Mouse (Mus musculus): ENCODE data around the gene Hspa12a. TPM values are rescaled to one million over a fixed set of nuclear protein-coding genes. Genes with fewer than 3 reads are reported as not detected.

The Hspa12a gene
- polyA plus RNA-seq, 1 experiment = 3.7 TPM

DNA sequence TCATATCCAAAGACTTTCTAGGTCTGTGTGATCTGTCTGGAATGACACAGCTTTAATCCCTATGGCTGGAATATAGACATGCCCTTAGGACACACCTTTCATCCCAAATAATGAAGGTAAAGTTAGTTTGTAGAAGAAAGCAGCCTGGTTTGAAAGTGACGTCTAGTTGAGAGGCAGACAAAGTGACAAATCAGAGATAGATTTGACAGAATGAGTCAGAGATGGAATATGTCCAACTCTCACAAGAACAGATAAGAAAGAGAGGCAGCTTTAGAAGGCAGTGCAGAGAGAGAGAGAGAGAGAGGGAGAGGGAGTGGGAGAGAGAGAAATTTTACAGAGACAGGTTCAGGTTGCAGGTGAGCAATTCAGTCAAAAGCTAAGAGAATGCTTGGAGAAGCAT is 119.1 kb downstream of the Hspa12a start:
- 87% methylated on average over 1 of the region's 1 CpGs for WGBS
- Histone ChIP-seq H3K4me3 (ENCODE audit: extremely low read depth, insufficient read depth, insufficient read length) (no peak overlapping the region), H3K27me3 (ENCODE audit: control insufficient read depth, insufficient read depth, low read length) (no peaks in the 10 kb centered on the region), H3K4me1 (ENCODE audit: control insufficient read depth, insufficient read depth, insufficient read length) (peaks cover 7% of the 10 kb centered on the region; the same call in 1 of the 2 replicates), H3K36me3 (ENCODE audit: control insufficient read depth, insufficient read depth, low read length) (no peaks in the 10 kb centered on the region), H3K27ac (ENCODE audit: insufficient read depth, low read length) (no peak overlapping the region)
- no peak for DNase-seq (ENCODE audit: low read depth in 1 of 2, low spot score in 2 of 2)
- TF ChIP-seq CTCF (IDR thresholded peaks at IDR 0.05; ENCODE audit: extremely low read depth, insufficient read depth, insufficient read length, insufficient replicate concordance) (no peak), POLR2A (IDR thresholded peaks at IDR 0.05; ENCODE audit: low read depth, low read length) (no peak)

DNA sequence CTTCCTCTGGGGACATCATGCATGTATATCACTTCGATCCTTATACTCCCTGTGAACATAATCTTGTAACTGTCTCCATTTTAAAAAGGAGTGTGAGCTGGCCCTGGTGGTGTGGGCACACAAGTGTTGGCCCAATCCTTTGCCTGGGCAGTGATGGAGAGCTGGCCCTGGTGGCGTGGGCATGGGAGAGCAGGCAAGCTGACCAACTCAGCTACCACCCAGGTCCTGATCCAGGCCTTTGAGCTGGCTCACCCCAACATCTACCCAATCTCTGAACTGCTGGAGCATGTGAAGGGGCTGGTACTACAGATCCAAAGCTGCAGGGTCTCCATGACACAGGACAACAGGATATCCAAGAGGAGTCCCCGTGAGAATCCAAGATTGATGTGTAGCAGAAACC is 120.2 kb downstream of the Hspa12a start:
- Histone ChIP-seq H3K27me3 (ENCODE audit: control insufficient read depth, insufficient read depth, low read length) (no peaks in the 10 kb centered on the region), H3K27ac (ENCODE audit: insufficient read depth, low read length) (no peak overlapping the region), H3K4me1 (ENCODE audit: control insufficient read depth, insufficient read depth, insufficient read length) (peaks cover 13% of the 10 kb centered on the region; the same call in 1 of the 2 replicates), H3K36me3 (ENCODE audit: control insufficient read depth, insufficient read depth, low read length) (no peaks in the 10 kb centered on the region), H3K4me3 (ENCODE audit: extremely low read depth, insufficient read depth, insufficient read length) (no peak overlapping the region)
- TF ChIP-seq CTCF (IDR thresholded peaks at IDR 0.05; ENCODE audit: extremely low read depth, insufficient read depth, insufficient read length, insufficient replicate concordance) = no peak
- no peak for TF ChIP-seq POLR2A (IDR thresholded peaks at IDR 0.05; ENCODE audit: low read depth, low read length)
- DNase-seq (ENCODE audit: low read depth in 1 of 2, low spot score in 2 of 2) = no peak
- 88% methylated on average over 3 of the region's 3 CpGs for WGBS

DNA sequence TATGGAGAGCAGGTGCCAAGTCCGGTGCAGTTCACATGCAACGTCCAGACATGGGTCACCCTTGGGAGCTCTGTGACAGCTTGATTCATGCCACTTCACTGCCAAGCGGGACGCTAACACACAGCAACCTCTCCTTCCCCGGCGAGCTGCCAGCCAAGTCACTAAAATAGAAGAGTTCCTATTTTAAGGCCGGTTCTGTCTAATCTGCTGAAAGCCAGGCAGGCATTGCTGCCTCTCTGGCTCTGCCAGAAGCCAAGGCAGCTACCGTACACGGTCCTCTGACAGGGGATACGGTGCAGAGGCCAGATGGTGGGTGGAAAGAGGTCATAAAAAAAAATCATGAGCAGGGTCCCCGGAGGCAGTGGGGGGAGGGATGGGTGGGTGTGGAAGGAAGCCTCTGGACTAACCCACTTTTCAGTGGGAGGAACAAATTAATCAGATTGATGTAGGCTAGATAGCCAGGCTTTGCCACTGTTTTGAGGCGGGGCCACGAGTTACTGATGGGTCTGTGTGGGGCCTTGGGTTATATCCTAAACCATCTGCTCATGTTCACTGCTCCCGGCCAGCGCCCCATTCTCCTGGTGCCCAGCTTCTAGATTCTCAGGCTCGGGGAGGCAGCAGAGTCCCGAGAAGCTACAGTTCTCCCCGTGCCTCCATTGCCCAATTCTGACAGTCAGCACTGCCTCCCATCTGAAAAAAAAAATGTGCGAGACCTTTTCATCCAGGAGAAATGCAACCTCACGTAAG is 120.8 kb downstream of the Hspa12a start:
- H3K27me3 ChIP-seq (ENCODE audit: control insufficient read depth, insufficient read depth, low read length) = no peaks in the 10 kb centered on the region
- TF ChIP-seq POLR2A (IDR thresholded peaks at IDR 0.05; ENCODE audit: low read depth, low read length) = no peak
- no peak for TF ChIP-seq CTCF (IDR thresholded peaks at IDR 0.05; ENCODE audit: extremely low read depth, insufficient read depth, insufficient read length, insufficient replicate concordance)
- no peaks in the 10 kb centered on the region for H3K36me3 ChIP-seq (ENCODE audit: control insufficient read depth, insufficient read depth, low read length)
- DNase-seq (ENCODE audit: low read depth in 1 of 2, low spot score in 2 of 2) = no peak
- 38% methylated on average over 20 of the region's 20 CpGs for WGBS
- no peak overlapping the region for H3K4me3 ChIP-seq (ENCODE audit: extremely low read depth, insufficient read depth, insufficient read length)
- no peak overlapping the region for H3K27ac ChIP-seq (ENCODE audit: insufficient read depth, low read length)
- peaks cover 19% of the 10 kb centered on the region; the same call in 1 of the 2 replicates for H3K4me1 ChIP-seq (ENCODE audit: control insufficient read depth, insufficient read depth, insufficient read length)

DNA sequence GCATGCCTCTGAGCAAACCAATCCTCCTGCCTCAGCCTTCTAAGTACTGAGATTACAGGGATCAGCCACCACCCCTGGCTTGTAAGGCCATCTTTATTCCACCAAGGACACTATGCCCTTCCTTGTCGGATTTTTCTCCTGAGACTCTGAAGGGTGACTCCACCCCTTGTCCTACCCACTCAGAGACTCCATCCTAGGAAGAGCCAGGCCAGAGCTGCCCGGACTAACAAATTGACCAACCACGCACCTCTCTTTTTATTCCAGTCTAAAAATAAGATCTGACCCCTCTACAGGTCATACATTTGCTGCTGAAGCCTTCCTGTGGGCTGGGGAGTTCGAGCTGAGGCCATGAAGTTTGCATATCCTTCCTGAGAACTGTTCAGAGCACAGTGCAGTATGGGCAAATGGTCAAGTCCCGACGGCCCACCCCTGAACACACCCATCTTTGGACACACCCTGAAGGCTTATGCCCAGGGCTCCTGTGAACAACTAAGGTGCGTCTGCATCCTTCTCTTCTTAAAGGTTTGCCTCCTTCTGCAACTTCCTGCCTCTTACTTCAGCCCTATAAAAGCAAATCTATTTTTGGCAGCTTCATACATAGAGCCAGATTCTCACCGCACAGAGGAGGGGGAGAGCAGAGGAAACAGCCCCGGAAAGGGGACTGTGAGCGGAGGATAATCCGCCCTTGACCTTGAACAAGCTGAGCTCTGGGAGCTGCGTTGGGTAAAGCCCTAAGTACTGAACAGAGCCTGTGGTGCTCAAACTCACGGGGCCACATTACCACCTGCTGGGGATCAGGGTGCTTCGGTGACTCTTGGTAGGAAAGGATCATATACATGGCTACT is 124.7 kb downstream of the Hspa12a start:
- Histone ChIP-seq H3K27me3 (ENCODE audit: control insufficient read depth, insufficient read depth, low read length) (no peaks in the 10 kb centered on the region), H3K4me1 (ENCODE audit: control insufficient read depth, insufficient read depth, insufficient read length) (peaks cover 31% of the 10 kb centered on the region; the same call in 1 of the 2 replicates), H3K36me3 (ENCODE audit: control insufficient read depth, insufficient read depth, low read length) (no peaks in the 10 kb centered on the region), H3K27ac (ENCODE audit: insufficient read depth, low read length) (peak overlapping the region; percentile 21), H3K4me3 (ENCODE audit: extremely low read depth, insufficient read depth, insufficient read length) (no peak overlapping the region)
- WGBS = 22% methylated on average over 14 of the region's 14 CpGs
- peak in 1 of 2 experiments; percentile 26 for DNase-seq (ENCODE audit: low read depth in 1 of 2, low spot score in 2 of 2)
- no peak for TF ChIP-seq CTCF (IDR thresholded peaks at IDR 0.05; ENCODE audit: extremely low read depth, insufficient read depth, insufficient read length, insufficient replicate concordance)
- no peak for TF ChIP-seq POLR2A (IDR thresholded peaks at IDR 0.05; ENCODE audit: low read depth, low read length)

DNA sequence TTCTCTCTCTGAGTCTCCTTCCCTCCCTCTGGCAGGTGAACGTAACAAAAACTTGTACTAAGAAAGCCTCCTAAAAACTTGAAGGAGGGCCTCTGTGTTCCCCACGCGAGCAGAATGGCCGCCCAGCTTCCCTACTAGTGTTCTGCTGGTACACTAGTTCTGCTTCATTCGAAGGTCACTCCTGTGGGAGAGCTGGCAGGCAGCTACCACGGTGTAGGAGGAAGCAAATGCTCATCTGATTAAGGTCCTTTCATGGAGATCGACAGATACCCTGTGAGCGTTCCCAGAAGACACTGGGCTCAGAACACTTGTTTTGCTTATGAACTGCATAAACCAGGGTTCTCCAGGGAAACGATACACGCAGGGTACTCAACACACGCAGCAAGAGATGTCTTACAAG is 126.1 kb downstream of the Hspa12a start:
- Histone ChIP-seq H3K36me3 (ENCODE audit: control insufficient read depth, insufficient read depth, low read length) (no peaks in the 10 kb centered on the region), H3K4me3 (ENCODE audit: extremely low read depth, insufficient read depth, insufficient read length) (no peak overlapping the region), H3K27ac (ENCODE audit: insufficient read depth, low read length) (no peak overlapping the region), H3K4me1 (ENCODE audit: control insufficient read depth, insufficient read depth, insufficient read length) (peaks cover 31% of the 10 kb centered on the region; the same call in 1 of the 2 replicates), H3K27me3 (ENCODE audit: control insufficient read depth, insufficient read depth, low read length) (no peaks in the 10 kb centered on the region)
- 79% methylated on average over 11 of the region's 11 CpGs for WGBS
- DNase-seq (ENCODE audit: low read depth in 1 of 2, low spot score in 2 of 2) = no peak
- no peak for TF ChIP-seq POLR2A (IDR thresholded peaks at IDR 0.05; ENCODE audit: low read depth, low read length)
- no peak for TF ChIP-seq CTCF (IDR thresholded peaks at IDR 0.05; ENCODE audit: extremely low read depth, insufficient read depth, insufficient read length, insufficient replicate concordance)

DNA sequence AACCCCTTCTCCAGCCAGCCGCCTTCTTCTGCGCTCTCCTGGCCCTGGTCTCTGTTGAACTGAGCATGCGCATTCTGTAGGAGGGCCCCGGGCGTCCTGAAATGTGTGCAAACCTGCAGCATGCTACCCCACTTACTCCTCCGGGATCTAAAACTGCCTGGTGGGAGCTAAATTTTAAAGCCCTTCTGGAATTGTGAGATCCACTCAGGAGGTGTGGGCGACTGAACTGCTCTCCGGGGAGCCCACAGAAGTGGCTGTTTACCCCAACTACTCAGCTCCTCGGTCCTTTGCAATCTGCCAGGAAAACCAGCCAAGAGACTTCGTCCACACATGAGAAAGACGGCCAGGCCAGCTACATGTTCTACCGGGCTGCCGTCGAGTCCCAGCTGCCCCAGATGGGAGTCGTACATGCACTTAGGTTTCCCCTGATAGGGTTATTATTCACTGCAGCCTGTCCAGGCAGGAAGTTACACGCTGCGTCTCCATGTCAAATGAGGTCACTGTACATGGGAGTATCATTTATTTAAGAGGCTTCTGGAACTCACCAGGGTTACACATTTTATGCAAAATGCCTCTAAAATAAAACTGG is 126.9 kb downstream of the Hspa12a start:
- Histone ChIP-seq H3K27me3 (ENCODE audit: control insufficient read depth, insufficient read depth, low read length) (no peaks in the 10 kb centered on the region), H3K27ac (ENCODE audit: insufficient read depth, low read length) (no peak overlapping the region), H3K4me3 (ENCODE audit: extremely low read depth, insufficient read depth, insufficient read length) (no peak overlapping the region), H3K36me3 (ENCODE audit: control insufficient read depth, insufficient read depth, low read length) (no peaks in the 10 kb centered on the region), H3K4me1 (ENCODE audit: control insufficient read depth, insufficient read depth, insufficient read length) (peaks cover 28% of the 10 kb centered on the region; the same call in 1 of the 2 replicates)
- WGBS = 74% methylated on average over 17 of the region's 17 CpGs
- no peak for DNase-seq (ENCODE audit: low read depth in 1 of 2, low spot score in 2 of 2)
- TF ChIP-seq POLR2A (IDR thresholded peaks at IDR 0.05; ENCODE audit: low read depth, low read length) (no peak), CTCF (IDR thresholded peaks at IDR 0.05; ENCODE audit: extremely low read depth, insufficient read depth, insufficient read length, insufficient replicate concordance) (no peak)

All from spleen, adult 2 months (tissue).